Mouse (Mus musculus) right cerebral cortex, postnatal 10 days (tissue): Measurements from ENCODE around the gene Etv3.
"Not testable (repeated sequence)": the region's sequence is repeated elsewhere in the genome, so short reads cannot be mapped to it uniquely, and the experiment has no call there.

Source experiments
- DNase-seq, 2 experiments: peaks; one replicate each; pipeline ENCODE4 v3.0.0; 2021; ENCODE audit warnings: low spot score in 2 of 2

Etv3 gene

GRCm38 (mm10) chr3:87518425-87518824 is 6.8 kb upstream of the Etv3 start:
- no peak for DNase-seq

DNA sequence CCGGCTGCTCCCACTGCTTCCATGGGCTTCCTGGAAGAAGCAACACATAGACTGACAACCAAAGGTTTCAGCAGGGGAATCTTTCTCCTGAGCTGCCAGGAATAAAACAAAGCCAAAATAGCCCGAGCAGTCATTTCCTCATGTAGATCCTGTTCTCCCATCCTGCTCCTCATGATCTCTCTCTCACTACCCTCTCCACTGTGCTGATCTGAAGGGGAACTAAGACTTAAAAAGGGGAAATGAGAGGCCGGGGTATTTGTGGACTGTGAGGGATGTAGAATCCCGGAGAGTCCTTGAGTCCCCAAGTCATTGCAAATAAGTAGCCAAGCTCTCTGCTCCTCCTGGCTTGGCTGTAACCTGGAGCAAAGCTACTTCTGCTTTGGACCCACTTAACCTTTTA is 4.1 kb upstream of the Etv3 start:
- DNase-seq: no peak

GRCm38 (mm10) chr3:87521833-87522232 is 3.4 kb upstream of the Etv3 start:
- no peak for DNase-seq

DNA sequence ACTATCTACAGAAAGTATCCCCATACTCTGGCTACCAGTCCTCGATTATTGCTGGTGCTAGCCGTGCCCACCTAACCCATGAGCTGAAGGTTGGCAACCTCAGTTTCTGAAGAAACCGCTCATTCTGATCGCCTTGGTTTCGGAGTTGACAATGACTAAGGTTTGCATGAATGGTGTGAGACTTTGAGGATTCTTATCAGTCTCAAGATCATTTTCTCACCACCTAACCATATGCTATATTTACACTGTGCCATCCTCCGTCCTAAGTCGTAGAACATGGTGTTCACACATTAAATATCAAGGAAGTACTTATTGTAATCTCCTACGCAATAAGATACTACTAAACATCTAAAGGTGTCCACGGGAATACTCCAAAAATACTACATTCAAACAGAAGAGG is 1.5 kb upstream of the Etv3 start:
- DNase-seq: no peak

GRCm38 (mm10) chr3:87525837-87526570 is 797 bp downstream of the Etv3 start:
- no peak for DNase-seq

GRCm38 (mm10) chr3:87527139-87527538 is 1.9 kb downstream of the Etv3 start:
- no peak for DNase-seq

DNA sequence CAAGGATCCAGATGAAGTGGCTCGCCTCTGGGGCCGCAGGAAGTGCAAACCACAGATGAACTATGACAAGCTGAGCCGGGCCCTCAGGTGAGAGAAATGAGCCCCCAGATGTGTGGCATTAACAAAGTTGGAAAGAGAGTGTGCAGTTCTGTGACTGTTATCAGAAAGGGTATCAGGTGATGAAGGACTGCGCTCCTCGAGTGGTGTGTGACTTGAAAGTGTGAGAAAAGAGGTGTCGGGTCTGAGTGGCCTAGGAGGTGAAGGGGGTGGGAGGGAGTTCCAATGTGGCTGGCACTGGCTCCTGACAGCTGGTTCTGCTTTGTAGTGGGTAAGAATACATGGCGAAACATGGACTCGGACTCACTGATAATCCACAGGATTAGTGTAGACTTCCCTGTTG is 2.8 kb downstream of the Etv3 start:
- DNase-seq: no peak

DNA sequence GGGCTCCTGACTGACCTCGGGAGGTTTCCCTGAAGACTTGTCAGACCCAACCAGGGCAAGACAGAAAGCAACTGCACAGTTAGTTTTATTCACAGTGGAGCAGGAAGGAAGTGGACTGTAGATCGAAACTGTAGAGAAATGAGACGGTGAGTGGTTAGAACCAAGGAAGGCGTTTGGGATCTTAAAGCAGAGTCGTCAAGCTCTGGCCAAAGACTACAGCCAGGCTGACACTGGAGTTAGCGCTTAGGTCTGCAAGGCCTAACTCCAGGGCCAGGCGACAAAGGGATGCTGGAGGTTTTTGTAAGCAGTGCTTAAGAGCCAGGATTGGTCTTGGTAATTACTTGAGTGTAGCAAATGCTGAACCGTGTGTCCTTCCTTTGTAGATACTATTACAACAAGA is 3.6 kb downstream of the Etv3 start:
- DNase-seq: no peak

DNA sequence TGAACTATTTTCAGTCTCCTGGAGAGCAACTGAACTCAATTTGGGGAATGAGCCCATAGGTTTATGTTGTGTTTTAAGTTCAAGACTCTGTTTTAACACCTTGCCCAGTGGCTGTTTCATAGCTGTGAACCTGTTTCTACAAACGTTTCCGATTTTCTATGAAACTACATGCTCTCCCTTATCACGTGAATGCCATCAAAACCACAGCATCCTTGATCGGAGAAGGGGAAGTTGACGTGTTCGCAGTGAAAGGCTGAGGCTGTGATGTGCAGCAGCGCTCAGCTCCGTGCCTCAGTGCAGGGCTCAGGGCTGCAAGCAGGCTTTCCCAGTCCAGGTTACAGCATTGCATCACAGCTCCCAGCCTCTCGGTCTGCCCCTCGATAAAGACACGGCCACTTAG is 4.4 kb downstream of the Etv3 start:
- DNase-seq: no peak

DNA sequence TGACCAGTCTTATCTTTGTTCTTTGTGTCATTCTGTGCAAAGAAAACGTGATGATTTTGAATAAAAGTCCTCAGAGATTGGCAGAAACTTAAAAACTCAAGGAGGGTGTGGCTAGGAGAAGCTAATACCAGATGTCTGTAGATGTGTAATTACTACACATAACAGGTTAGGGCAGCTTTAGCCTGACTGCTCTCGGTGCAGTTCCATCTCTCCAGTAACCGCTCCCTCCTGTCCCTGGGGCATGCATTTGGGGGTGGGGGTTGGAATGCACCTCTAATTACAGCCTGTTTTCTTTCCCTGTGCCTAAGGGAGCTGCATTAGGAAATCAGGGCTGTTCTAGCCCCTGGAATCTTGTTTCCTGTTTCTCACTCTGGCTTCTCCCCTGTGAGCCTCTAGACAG is 5.0 kb downstream of the Etv3 start:
- DNase-seq: no peak

- DNase-seq: no peak
Measured at GRCm38 (mm10) chr3:87533667-87534378, 8.6 kb downstream of the Etv3 start.

DNA sequence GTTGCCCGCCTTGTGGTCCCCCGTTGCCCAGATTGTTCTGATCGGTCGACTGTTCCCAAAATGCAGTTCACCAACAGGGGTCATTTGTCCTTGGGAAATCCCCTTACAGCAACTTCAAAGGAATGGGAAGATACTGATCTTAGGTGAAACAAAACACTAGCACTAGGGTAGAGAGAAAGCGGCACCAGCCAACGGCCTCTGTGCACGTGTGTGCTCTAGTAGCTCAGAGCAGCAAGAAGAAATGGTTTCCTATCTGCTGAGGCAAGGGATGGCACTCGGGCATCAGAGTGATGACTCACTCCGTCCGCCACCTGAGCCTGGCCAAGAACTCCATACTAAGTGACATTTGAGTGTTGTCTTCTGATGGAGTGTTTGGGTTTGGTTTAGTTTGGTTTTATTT is 12.8 kb downstream of the Etv3 start:
- DNase-seq: no peak

GRCm38 (mm10) chr3:87540028-87540675 is 14.9 kb downstream of the Etv3 start:
- DNase-seq: no peak

- no peak for DNase-seq
Measured at GRCm38 (mm10) chr3:87540714-87541113, 15.5 kb downstream of the Etv3 start.

DNA sequence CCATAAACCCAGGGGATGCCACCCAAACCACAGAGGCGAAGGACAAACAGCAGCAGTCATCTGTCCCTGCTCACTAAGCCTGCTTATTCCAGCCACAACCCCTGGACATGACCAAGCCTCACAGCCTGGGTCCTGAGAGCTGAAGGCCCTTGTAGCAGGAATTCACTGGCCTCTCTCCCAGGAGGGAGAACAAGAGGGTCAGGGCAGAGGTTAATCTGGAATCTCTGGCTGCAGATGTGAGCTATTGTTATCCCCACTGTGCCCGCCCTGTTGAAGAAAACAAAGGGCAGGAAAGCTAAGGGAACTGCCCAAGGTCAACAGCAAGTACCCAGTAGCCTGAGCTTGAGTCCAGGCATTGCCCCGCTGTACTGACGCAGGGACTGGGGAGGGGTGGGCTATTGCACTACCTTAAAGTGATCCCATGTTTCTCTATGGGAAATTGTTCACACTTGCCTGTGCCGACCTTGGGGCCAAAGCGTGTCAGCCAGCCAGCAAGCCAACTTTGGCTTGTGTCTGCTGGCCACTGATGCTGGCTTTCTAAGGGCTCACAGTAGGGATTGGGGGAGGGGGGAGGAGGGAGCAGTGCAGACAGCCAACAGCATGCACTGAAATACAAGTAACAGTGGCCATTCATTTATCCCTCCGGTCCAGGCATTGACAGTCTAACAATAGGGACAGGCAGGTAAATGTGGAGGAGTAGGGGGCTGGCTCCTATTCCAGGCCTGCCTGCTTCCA is 17.4 kb downstream of the Etv3 start:
- DNase-seq: no peak

DNA sequence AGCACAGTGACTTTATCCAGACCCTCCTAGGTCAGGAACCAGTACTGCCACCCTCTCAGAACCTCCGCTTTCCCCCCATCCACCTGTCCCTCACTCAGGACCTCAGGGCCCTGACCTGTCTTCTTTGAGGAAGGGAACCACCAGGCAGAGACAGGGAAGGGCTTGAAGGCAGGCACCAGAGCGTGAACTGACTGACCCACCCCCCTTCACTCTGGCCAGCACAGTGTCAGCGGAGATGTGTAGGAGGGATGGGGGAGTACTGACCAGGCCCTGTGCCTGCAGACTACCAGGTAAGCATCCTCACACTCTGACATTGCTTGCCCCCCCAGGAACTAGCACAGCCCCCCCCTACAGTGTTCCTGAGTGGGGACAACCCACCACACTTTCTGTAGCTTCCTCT is 20.3 kb downstream of the Etv3 start:
- no peak for DNase-seq

DNA sequence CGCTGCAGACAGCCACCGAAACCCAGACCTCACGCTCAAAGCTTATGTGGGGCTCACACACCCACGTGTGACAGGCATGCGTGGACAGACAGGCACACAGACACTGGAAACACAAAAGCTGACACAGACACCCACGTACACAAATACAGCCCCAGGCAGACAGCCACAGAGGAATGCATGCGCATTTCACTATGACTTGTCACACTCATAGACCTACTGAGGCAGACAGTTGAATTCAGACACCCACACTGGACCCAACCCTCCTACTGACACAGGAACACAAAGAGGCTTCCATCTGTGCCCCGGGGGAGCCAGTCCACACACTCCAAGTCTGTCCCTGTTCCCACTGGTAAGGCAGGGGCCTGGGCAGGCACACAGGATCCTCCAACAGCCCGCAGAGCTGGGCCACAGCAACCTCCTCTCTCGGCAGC is 21.1 kb downstream of the Etv3 start:
- DNase-seq: peak in 1 of 2 experiments; percentile 25

DNA sequence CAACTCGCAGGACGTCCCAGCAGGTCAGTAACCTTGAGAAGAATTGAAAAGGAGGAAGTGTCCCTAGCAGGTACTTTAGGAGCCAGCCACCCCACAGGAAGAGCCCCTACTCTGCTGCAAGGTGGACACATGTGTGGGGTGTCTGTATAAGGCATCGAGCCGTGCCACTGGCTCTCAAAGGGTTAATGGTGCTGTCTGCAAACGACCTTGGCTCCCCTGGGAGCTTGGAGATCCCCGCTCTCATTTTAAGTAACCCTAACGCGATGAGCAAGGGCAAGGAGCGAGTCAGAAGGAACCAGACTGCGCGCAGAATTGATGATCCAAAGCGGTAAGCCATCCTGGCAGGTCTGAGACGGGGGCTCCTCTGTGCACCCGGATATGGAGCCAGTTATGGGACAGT is 24.7 kb downstream of the Etv3 start:
- no peak for DNase-seq

DNA sequence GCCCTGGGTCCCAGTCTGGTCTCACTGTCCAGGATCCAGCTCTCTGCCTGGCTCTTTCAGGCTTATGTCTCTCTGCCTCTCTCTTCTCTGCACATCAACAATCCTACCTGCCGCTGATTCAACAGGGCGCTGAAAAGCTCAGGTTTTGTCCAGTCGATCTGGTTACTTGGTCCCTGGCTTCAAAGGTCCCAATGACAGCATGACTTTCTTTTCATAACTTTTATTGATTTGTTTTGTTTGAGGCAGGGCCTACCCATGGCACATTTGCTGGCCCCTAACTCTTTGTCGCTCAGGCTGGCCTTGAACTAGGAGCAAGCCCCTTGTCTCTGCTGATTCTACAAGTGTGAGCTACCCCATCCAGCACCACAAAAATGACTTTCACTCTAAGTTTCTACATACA is 27.1 kb downstream of the Etv3 start:
- DNase-seq: no peak

DNA sequence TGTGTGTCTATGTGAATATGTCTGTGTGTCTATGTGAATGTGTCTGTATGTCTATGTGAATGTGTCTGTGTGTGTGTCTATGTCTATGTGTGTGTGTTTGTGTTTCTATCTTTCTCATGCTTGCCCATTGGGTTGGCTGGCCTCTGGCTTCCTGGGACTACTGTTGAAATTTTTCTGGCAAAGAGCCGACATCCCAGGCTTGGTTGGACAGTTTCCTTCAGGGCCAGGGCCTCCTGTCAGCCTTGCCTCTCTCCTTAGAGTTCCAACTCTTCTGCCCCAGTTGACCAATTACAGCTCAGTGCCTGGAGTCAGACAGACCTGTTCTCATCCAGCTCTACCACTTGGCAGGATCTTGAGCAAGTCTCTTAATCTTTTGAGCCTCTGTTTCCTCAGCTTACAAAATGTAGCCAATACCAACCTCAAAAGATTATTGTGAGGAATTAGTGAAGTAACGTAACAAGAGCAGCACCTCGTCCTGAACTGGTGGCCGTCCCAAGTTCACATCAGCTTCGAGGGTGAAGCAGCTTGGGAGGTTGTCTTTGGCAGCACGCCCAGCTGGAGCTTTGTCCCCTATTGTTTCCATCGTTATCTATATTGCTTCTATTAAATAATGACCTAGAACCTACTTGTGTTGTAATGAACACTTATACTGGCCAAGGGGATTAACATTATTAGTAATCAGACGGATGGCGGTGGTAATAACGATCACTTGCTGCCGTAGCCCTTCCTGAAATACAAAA is 28.2 kb downstream of the Etv3 start:
- DNase-seq: no peak

DNA sequence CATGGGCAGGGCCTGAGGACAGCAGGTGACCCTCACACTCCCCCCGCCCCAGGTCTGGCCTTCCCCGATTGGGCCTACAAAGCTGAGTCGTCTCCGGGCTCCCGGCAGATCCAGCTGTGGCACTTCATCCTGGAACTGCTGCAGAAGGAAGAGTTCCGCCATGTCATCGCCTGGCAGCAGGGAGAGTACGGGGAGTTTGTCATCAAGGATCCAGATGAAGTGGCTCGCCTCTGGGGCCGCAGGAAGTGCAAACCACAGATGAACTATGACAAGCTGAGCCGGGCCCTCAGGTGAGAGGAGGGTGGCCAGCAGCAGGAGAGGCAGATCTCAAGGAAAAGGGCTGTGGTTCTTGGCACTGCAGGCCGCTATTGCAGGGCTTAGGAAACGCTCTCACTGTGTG is 29.7 kb downstream of the Etv3 start:
- not testable (repeated sequence) for DNase-seq

GRCm38 (mm10) chr3:87556109-87556531 is 30.9 kb downstream of the Etv3 start:
- DNase-seq: no peak
